26 mouse cellular contexts compared by ENCODE assay signal in the genomic region with DNA sequence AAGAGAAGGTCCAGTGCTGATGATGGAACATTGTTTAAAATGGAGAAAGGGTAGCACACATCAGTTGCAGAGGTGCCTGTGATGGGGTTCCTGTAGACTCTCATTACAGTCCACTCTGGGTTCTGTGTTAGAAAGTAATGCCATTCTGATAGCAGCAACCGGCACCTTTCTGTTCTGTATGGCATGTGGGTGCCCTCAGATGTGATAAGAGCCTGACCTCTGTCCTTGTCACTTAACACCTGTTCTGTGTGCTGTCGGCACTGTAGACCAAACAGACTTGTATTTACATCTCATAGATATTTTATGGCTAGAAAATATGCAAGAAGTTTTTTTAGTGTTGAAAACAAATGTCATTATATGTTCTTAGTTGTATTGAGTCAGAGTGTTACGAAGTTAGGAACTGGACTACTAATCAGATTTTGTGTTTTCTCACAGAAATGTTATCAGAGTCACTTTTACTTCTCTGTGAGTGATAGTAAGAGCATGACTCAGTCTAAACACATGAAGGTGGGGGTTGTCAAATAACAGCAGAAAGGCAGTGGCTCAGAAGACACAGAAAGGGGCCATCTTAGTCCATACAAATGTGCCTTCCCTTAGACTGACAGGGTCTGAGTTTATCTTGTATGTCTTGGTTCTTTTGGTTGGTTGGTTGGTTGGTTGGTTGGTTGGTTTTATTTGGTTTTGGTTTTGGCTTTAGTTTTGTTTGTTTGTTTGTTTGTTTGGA. TPM values are rescaled to one million over a fixed set of nuclear protein-coding genes. Genes with fewer than 3 reads are reported as not detected.
"Had no signal": no experiment of that assay in that cellular context is flagged by ENCODE, and none has a peak within 500 bp of the region (broad histone marks: within the 10 kb centered on the region; RNA-seq: fewer than 3 reads in every experiment).

No protein-coding gene starts in this region.

- H3K4me3 ChIP-seq: gastrocnemius, adult 2 months; heart, adult 2 months; hindbrain, embryonic 10.5 days; hindbrain, embryonic 12.5 days; intestine, embryonic 15.5 days; layer of hippocampus, adult 2 months; left cerebral cortex, adult 2 months; limb, embryonic 10.5 days; limb, embryonic 12.5 days had no signal

- H3K27ac ChIP-seq: gastrocnemius, adult 2 months; heart, adult 2 months; hindbrain, embryonic 10.5 days; hindbrain, embryonic 12.5 days; hindbrain, embryonic 14.5 days; intestine, embryonic 15.5 days; layer of hippocampus, adult 2 months; left cerebral cortex, adult 2 months; limb, embryonic 10.5 days; limb, embryonic 12.5 days had no signal

- H3K9ac ChIP-seq: hindbrain, embryonic 12.5 days; hindbrain, embryonic 14.5 days; intestine, embryonic 15.5 days; limb, embryonic 12.5 days had no signal

- H3K4me1 ChIP-seq: hindbrain, embryonic 10.5 days; hindbrain, embryonic 12.5 days; intestine, embryonic 15.5 days; limb, embryonic 10.5 days; limb, embryonic 12.5 days had no signal

- H3K4me2 ChIP-seq: heart, embryonic 11.5 days; hindbrain, embryonic 12.5 days; hindbrain, embryonic 14.5 days; intestine, embryonic 15.5 days; limb, embryonic 12.5 days had no signal

- DNase-seq: gastrocnemius, adult 2 months; gastrocnemius, postnatal 10 days; gastrocnemius, postnatal 25 days; heart, adult 2 months; heart, postnatal 10 days; heart, postnatal 4 days; kidney, adult 18-20 months; kidney, adult 8-10 months; kidney, postnatal 10 days; kidney, postnatal 25 days; kidney, postnatal 4 days had no signal

- H3K27me3 ChIP-seq: hindbrain, embryonic 12.5 days; intestine, embryonic 15.5 days; limb, embryonic 12.5 days had no signal

- ATAC-seq: hindbrain, embryonic 16.5 days; inflammation-experienced regulatory T-cells, adult 6 months; intestine, embryonic 15.5 days; intestine, postnatal 0 days had no signal

- H3K9me3 ChIP-seq: hindbrain, embryonic 10.5 days; hindbrain, embryonic 12.5 days; intestine, embryonic 15.5 days; limb, embryonic 10.5 days; limb, embryonic 12.5 days had no signal

RNA-seq across cellular contexts. Expression of gene Myoc, which starts 41.4 kb away (rescaled TPM):
- total RNA-seq: granulocyte monocyte progenitor cell, adult 5-6 weeks had no signal
- polyA plus RNA-seq: heart, embryonic 11.5 days; heart, embryonic 14.5 days; hindbrain, embryonic 12.5 days; hindbrain, embryonic 14.5 days; inflammation-experienced regulatory T-cells, adult 6 months; kidney, embryonic 14.5 days; limb, embryonic 10.5 days; limb, embryonic 12.5 days had no signal
